Mouse (Mus musculus): ENCODE data around the gene 4921524J17Rik. TPM values are rescaled to one million over a fixed set of nuclear protein-coding genes. Genes with fewer than 3 reads are reported as not detected.

Gene 4921524J17Rik
- total RNA-seq, 2 experiments from 2014 or later = 17.2 to 17.3 TPM

DNA sequence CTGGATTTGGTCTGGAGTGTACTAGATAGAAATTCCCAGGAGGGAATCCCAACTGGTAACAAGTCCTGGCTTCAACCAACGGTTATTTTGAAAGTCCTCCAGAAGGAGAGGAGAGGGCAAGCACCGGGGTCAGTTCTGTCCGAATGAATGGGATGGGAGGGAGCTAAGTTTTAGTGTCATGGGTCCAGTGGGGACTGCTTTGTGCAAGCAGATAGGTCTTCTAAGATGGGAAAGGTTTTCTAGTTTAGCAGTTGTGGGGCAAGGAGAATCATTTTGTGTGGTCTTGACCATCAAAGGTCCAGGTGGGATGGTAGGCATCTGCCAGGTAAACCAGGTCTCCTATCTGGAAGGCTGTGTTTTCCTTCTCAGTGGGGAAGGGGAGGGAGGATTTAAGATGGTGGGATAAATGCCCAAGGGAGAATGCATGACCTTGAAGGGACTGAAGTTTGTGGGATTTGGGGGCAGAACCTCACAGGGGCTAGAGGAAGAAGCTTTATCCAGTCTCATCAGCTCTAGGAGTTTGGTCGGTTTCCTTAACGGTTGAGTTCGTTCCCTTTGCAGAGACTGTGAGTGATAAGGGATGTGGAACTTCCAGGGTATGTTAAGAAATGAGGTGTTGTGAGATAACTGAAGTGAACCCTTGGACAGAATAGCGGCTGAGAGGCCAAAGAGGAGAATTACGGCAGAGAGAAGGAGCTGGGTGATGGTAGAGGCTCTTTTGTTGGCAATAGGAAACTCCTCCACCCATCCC is 36.8 kb downstream of the 4921524J17Rik start:
- no peak for DNase-seq (ENCODE audit: extremely low spot score in 1 of 2, low spot score in 2 of 2)
- intact Hi-C loops (cut with DNase I) = no loop called here

- intact Hi-C loops (cut with DNase I) = no loop called here
- no peak for DNase-seq (ENCODE audit: extremely low spot score in 1 of 2, low spot score in 2 of 2)
These were observed 37.6 kb downstream of the 4921524J17Rik start for GRCm38 (mm10) chr8:85395017-85395416.

DNA sequence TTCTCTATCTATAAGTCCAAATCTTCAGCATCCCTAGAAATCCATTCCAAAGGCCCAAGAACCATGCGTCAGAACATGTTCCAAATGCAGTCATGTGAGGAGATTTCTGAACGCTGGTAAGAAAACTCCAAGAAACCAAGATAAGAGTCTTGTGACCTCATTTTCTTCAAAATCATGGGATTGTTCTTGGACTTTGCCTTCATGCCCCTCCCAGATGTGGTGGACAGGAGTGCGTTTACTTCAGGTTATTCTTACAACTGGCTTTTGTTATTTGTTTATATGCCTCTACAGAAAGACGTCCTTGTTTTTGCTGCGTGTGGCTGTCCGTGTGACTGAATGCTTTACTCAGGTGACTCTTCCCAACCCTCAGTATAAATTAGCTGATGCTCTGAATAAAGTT is 39.4 kb downstream of the 4921524J17Rik start:
- DNase-seq (ENCODE audit: extremely low spot score in 1 of 2, low spot score in 2 of 2) = no peak
- intact Hi-C loops (cut with DNase I) = no loop called here

DNA sequence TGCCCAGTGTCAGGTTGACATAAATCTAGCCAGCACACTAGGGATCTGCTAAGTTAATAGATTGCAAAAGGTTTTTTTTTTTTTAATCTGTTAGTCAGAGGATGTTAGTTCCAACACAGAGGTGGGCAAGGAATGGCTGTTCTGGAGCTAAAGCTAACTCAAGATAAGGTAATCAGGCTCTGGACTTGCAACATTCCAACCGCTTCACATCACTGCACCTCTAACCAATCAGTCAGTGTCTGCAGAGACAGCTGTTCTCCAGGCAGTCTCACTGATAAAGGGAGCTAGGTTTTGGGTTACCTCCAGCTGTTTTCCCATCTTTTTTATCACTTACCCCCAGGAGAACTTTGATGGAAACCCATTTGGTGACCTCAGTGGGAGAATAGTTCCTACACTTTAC is 41.2 kb downstream of the 4921524J17Rik start:
- DNase-seq (ENCODE audit: extremely low spot score in 1 of 2, low spot score in 2 of 2) = no peak
- intact Hi-C loops (cut with DNase I) = no loop called here

- intact Hi-C loops (cut with DNase I) = no loop called here
- DNase-seq (ENCODE audit: extremely low spot score in 1 of 2, low spot score in 2 of 2) = peak; percentile 12 to 60
These were observed 46.4 kb downstream of the 4921524J17Rik start, which contains the start of gene Mylk3 for GRCm38 (mm10) chr8:85386205-85386604. Mylk3 (minus strand) TSS chr8:85386345.

DNA sequence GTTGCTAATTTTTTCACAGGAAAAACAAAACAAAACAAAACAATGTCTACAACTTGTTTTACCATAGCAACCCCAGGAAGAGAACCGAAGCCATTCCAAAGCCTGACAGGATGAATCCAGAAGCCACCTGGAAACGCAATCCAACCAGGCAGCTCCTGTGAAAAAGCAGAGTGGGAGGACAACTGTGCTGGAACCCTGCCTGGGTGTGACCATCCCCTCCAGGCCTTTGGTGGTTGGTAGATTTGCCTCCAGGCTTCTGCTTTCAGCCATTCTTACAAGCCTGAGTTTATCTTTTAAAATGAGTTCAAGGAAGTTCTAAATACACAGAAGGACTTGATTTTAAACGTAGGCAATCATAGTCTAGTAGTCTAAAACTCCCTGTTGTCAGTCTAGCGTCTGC is 50.7 kb downstream of the 4921524J17Rik start:
- peak in 1 of 2 experiments; percentile 22 for DNase-seq (ENCODE audit: extremely low spot score in 1 of 2, low spot score in 2 of 2)
- intact Hi-C loops (cut with DNase I) = no loop called here

GRCm38 (mm10) chr8:85380824-85381209 is 51.8 kb downstream of the 4921524J17Rik start:
- no peak for DNase-seq (ENCODE audit: extremely low spot score in 1 of 2, low spot score in 2 of 2)
- intact Hi-C loops (cut with DNase I) = no loop called here

DNA sequence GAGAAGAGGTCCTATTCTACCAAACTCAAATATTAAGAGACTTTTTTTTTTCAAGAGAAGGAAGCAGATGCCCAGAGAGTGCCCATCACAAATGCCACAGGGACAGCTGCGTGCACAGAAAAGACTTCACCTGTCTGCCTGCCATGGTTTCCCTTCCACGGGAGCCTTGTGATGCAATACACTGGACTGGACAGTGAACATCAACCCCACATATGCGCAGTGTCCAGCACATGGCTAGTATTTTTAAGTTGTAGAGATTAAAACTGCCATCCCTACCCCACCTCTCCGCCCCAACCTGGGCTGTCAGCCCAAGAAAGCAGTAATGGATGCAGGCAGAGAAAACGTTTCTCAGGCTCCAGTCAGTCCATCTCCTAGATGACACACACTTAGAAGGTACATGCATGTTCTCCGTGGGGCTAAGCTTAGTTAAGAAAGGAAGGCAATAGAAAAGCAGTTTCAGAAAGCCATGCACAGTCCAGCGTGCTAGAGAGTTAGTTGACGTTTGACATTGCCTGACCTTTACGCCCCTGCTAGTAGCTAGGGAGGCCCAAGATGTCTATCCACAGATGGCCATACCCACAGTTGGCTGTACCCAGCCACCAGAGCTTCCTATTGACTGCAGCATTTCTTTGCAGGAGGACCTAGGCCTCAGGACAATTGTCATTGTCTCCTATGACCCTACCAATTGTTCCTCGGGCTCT is 52.4 kb downstream of the 4921524J17Rik start:
- no peak for DNase-seq (ENCODE audit: extremely low spot score in 1 of 2, low spot score in 2 of 2)
- intact Hi-C loops (cut with DNase I) = no loop called here

DNA sequence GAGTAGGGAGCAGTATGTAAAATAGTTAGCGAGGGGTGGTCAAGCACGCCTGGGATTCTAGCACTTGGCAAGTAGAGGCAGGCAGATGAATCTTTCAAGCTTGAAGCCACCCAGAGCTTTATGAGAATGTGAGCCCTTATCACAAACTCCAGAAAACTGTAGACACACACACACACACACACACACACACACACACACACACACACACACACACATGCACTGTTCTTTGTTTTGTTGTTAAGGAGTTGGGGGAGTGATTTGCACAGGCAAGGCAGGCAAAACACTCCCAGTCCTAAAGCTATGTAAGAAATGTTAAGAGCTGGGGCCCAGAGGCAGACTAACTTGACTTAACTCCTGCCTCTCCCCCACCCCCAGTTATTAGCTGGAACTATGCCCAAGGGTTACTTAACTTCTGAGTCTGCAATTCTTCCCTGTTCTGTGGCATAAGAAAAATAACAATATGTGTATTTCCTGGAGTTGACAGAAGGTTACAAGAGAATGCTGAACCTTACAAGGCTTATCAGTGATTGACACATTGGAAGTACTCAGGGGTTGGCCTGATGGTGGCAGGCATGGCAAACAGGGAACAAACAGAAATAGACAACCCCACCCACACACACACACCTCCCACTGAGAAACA is 53.4 kb downstream of the 4921524J17Rik start:
- intact Hi-C loops (cut with DNase I) = no loop called here
- no peak for DNase-seq (ENCODE audit: extremely low spot score in 1 of 2, low spot score in 2 of 2)

DNA sequence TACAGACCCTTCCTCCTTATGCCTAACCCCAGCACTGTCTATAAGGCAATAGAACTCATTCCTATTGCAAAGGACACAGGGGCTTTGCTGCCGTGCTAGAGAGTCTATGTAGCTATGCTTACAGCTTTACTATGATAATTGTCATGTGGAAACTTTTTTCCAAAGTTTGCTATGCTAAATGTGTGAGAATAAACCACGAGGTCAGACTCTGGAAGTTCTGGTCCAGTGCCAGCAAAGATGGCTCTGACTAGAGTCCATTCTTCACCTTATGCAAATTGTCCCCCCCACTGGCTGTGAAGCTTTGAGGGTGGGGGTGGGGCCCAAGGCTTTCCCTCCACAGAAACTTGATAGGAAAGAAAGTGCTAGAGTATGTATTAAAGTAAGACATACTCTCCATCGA is 56.1 kb downstream of the 4921524J17Rik start:
- DNase-seq (ENCODE audit: extremely low spot score in 1 of 2, low spot score in 2 of 2) = no peak
- intact Hi-C loops (cut with DNase I) = no loop called here

GRCm38 (mm10) chr8:85374286-85374685 is 58.3 kb downstream of the 4921524J17Rik start:
- no peak for DNase-seq (ENCODE audit: extremely low spot score in 1 of 2, low spot score in 2 of 2)
- intact Hi-C loops (cut with DNase I) = no loop called here

- DNase-seq (ENCODE audit: extremely low spot score in 1 of 2, low spot score in 2 of 2) = no peak
- intact Hi-C loops (cut with DNase I) = no loop called here
These were observed 59.1 kb downstream of the 4921524J17Rik start for GRCm38 (mm10) chr8:85373435-85374039.

DNA sequence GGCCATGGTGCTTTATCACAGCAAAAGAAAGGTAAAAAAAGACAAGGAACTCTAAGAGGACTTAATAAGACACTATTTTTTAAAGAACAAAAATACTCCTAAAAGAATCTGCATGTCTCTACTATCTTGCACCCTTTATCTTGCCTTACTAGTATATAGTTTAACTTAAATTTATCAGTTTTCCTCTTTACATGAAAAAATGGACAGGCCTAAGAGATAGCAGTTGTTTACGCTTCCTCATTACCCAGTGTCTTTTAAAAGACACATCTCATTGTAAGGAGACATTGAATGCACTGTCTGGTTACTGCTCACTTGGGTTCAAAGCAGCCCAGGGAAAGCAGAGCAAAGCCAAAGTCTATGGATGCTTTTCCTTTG is 60.2 kb downstream of the 4921524J17Rik start:
- intact Hi-C loops (cut with DNase I) = no loop called here
- no peak for DNase-seq (ENCODE audit: extremely low spot score in 1 of 2, low spot score in 2 of 2)

DNA sequence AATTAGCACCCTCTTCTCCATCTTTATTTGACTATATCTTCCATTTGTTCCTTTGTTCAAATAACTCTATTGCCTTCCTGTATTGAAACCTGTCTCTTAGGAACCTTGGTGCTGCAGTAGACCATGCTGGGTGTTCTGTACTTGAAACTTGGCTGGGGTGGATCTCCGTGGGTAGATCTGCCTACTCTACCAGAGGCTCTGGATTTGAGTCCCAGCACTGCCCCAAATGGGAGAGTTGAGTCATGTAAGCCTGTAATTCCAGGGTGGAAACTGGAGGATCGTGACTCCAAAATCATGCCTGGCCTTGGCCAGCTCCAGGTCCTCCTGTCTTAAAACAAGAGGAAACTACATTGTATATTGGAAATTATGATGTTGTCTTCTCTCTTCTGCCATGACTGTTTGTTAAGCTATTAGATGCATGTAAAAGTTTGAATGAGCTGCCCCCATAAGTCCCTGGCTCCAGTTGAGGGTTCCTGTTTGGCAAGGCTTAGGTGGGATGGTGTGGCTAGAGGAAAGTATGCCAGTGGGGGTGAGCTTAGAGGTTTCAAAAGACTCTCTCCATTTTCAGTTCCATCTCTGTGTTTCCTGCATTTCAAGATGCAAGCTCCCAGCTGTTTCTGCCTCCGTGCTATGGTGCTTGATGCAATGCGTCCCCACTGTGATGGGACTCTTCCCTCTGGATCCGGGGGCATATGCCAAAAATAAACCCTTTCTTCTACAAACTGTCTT is 60.7 kb downstream of the 4921524J17Rik start:
- intact Hi-C loops (cut with DNase I) = no loop called here
- no peak for DNase-seq (ENCODE audit: extremely low spot score in 1 of 2, low spot score in 2 of 2)

DNA sequence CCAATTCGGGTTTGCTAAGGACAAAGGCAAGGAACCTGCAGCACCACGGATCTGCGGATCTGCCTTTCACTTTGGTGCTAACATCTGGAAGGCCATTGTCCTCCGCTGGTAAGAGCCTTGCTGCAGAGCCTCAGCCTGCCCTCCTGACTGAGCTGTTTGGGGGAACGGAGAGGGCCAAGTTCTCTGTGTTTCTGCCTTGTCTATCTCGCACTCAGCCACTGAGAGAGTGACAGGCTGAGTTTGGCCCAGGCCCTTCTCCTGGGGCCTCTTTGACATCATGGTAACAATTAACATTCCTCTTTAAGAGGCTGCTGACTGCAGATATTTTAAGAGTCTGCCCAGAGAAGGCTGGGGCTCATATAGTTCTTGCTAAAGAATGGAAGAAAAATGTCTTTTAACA is 67.5 kb downstream of the 4921524J17Rik start:
- intact Hi-C loops (cut with DNase I) = no loop called here
- DNase-seq (ENCODE audit: extremely low spot score in 1 of 2, low spot score in 2 of 2) = no peak

DNA sequence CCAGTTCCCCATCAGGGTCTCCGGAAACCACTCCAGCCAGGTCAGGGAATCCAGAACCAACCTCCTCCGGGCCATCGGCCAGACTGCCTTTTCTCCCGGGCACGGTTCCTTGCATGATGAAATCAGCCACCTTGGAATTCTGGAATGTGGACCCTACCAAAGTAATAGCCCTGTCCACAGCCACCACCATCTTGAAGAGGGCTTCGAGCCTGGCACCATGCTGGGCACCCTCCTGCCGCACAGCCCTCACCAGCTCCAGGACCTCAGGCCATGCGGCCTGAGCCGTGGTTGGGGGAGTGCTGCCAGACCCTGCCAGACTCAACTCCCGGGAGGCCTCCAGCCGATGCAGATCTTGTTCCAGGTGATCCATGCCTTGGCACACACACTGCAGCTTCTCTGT is 68.0 kb downstream of the 4921524J17Rik start:
- no peak for DNase-seq (ENCODE audit: extremely low spot score in 1 of 2, low spot score in 2 of 2)
- intact Hi-C loops (cut with DNase I) = no loop called here

- intact Hi-C loops (cut with DNase I) = no loop called here
- DNase-seq (ENCODE audit: extremely low spot score in 1 of 2, low spot score in 2 of 2) = no peak
These were observed 69.2 kb downstream of the 4921524J17Rik start for GRCm38 (mm10) chr8:85363406-85363805.

GRCm38 (mm10) chr8:85362211-85362610 is 70.4 kb downstream of the 4921524J17Rik start:
- intact Hi-C loops (cut with DNase I) = no loop called here
- no peak for DNase-seq (ENCODE audit: extremely low spot score in 1 of 2, low spot score in 2 of 2)

Data from left cerebral cortex, postnatal 10 days (tissue).